Mouse (Mus musculus) bone marrow macrophage, adult 2 months (primary cell): ENCODE data around the gene Tmprss11d.

ENCODE experiments used
- CTCF ChIP-seq: IDR thresholded peaks from 2 replicates; pipeline ENCODE4 v1.5.1; 2012; ENCODE audit warnings: low read depth, mild to moderate bottlenecking, low read length, moderate library complexity
- POLR2A ChIP-seq: IDR thresholded peaks from 2 replicates; pipeline ENCODE4 v1.6.1; 2012; ENCODE audit warnings: mild to moderate bottlenecking, low read depth, low read length, borderline replicate concordance

GRCm38 (mm10) chr5:86419494-86419893 lies 46.3 kb upstream of the Tmprss11d start:
- TF ChIP-seq POLR2A (no peak), CTCF (no peak)
